ENCODE assay signal across 12 mouse cellular contexts in genomic region chr11:44976254-44976802, GRCm38 (mm10).
DNase-seq lines count a peak whose midpoint lies in the region; ATAC-seq and TF ChIP-seq lines count a peak whose summit lies in the region.
"Had no signal": no experiment of that assay in that cellular context is flagged by ENCODE, and none has a peak within 500 bp of the region (broad histone marks: within the 10 kb centered on the region; RNA-seq: fewer than 3 reads in every experiment).

No protein-coding gene starts in this region.

- H3K27ac ChIP-seq in forebrain, postnatal 0 days (ENCODE audit: low read depth, low read length), result no peak overlapping the region
- H3K27ac ChIP-seq in forebrain, embryonic 10.5 days, result no peak overlapping the region
- H3K27ac ChIP-seq in stomach, embryonic 14.5 days (ENCODE audit: low read length), result peak overlapping the region; percentile 66; the same call in 1 of the 2 replicates
- no peak overlapping the region for H3K27ac ChIP-seq in stomach, postnatal 0 days (replicated peaks)
- peak overlapping the region; percentile 58; the same call in 1 of the 2 replicates for H3K27ac ChIP-seq in limb, embryonic 10.5 days
- H3K27ac ChIP-seq in stomach, embryonic 16.5 days (ENCODE audit: low read length), result peak overlapping the region; percentile 40; the same call in 1 of the 2 replicates

- ATAC-seq in forebrain, postnatal 0 days, result peak; percentile 53
- ATAC-seq in stomach, embryonic 14.5 days (ENCODE audit: insufficient number of reproducible peaks, insufficient read depth, low FRiP score, low read depth), result no peak
- no peak for ATAC-seq in stomach, postnatal 0 days (ENCODE audit: low FRiP score, low TSS enrichment)
- ATAC-seq in stomach, embryonic 16.5 days (ENCODE audit: insufficient read depth, low FRiP score), result 0 out of 2 replicates have a peak, but pooled peaks have one; percentile 37
- ATAC-seq: lung, postnatal 0 days had no signal

- no peak overlapping the region for H3K4me3 ChIP-seq in forebrain, postnatal 0 days (ENCODE audit: low read depth, low read length)
- no peak overlapping the region for H3K4me3 ChIP-seq in forebrain, embryonic 10.5 days
- no peak overlapping the region for H3K4me3 ChIP-seq in stomach, embryonic 14.5 days (ENCODE audit: low read depth, low read length)
- H3K4me3 ChIP-seq in stomach, postnatal 0 days (ENCODE audit: low read depth, low read length), result no peak overlapping the region
- H3K4me3 ChIP-seq in limb, embryonic 10.5 days, result no peak overlapping the region
- H3K4me3 ChIP-seq in stomach, embryonic 16.5 days (replicated peaks; ENCODE audit: low read length), result no peak overlapping the region

- no peaks in the 10 kb centered on the region for H3K9me3 ChIP-seq in forebrain, postnatal 0 days (ENCODE audit: low read length)
- no peaks in the 10 kb centered on the region for H3K9me3 ChIP-seq in forebrain, embryonic 10.5 days
- H3K9me3 ChIP-seq in stomach, embryonic 14.5 days (ENCODE audit: control insufficient read depth, low read depth, low read length), result no peaks in the 10 kb centered on the region
- no peaks in the 10 kb centered on the region for H3K9me3 ChIP-seq in stomach, postnatal 0 days (ENCODE audit: control insufficient read depth, low read length)
- no peaks in the 10 kb centered on the region for H3K9me3 ChIP-seq in limb, embryonic 10.5 days (replicated peaks)
- H3K9me3 ChIP-seq in stomach, embryonic 16.5 days (replicated peaks; ENCODE audit: control insufficient read depth, low read length), result no peaks in the 10 kb centered on the region

- no peak overlapping the region for H3K9ac ChIP-seq in forebrain, postnatal 0 days
- H3K9ac ChIP-seq in stomach, embryonic 14.5 days (replicated peaks; ENCODE audit: low read depth, low read length), result no peak overlapping the region
- H3K9ac ChIP-seq in stomach, postnatal 0 days (ENCODE audit: low read length), result no peak overlapping the region
- no peak overlapping the region for H3K9ac ChIP-seq in stomach, embryonic 16.5 days (ENCODE audit: low read length)

- H3K27me3 ChIP-seq in forebrain, postnatal 0 days (ENCODE audit: insufficient read depth, low read length), result peaks cover 4% of the 10 kb centered on the region; the same call in 1 of the 2 replicates
- no peaks in the 10 kb centered on the region; the same call in 1 of the 2 replicates for H3K27me3 ChIP-seq in forebrain, embryonic 10.5 days (ENCODE audit: poor library complexity, severe bottlenecking)
- H3K27me3 ChIP-seq in stomach, embryonic 14.5 days (ENCODE audit: control insufficient read depth, insufficient read depth, low read length), result no peaks in the 10 kb centered on the region
- no peaks in the 10 kb centered on the region for H3K27me3 ChIP-seq in stomach, postnatal 0 days (ENCODE audit: control insufficient read depth, insufficient read depth, low read length)
- H3K27me3 ChIP-seq in limb, embryonic 10.5 days (ENCODE audit: low read depth, poor library complexity, severe bottlenecking), result no peaks in the 10 kb centered on the region
- no peaks in the 10 kb centered on the region for H3K27me3 ChIP-seq in stomach, embryonic 16.5 days (ENCODE audit: control insufficient read depth, insufficient read depth, low read length)

- 60% methylated on average over 5 of the region's 5 CpGs for WGBS in forebrain, postnatal 0 days
- 81% methylated on average over 5 of the region's 5 CpGs for WGBS in forebrain, embryonic 10.5 days
- WGBS in stomach, embryonic 14.5 days, result 76% methylated on average over 5 of the region's 5 CpGs
- 60% methylated on average over 5 of the region's 5 CpGs for WGBS in stomach, postnatal 0 days
- 72% methylated on average over 5 of the region's 5 CpGs for WGBS in limb, embryonic 10.5 days
- 67% methylated on average over 5 of the region's 5 CpGs for WGBS in stomach, embryonic 16.5 days

- no peak for TF ChIP-seq EP300 in stomach, postnatal 0 days (optimal IDR thresholded peaks at IDR 0.05)

- no peak for TF ChIP-seq CTCF in forebrain, postnatal 0 days (IDR thresholded peaks at IDR 0.05; ENCODE audit: low read depth)
- no peak for TF ChIP-seq CTCF in stomach, postnatal 0 days (IDR thresholded peaks at IDR 0.05; ENCODE audit: low read depth)

- H3K4me1 ChIP-seq in forebrain, postnatal 0 days (ENCODE audit: insufficient read depth), result peaks cover 16% of the 10 kb centered on the region; the same call in 1 of the 2 replicates
- H3K4me1 ChIP-seq in forebrain, embryonic 10.5 days, result peaks cover 18% of the 10 kb centered on the region
- peaks cover 14% of the 10 kb centered on the region; the same call in 1 of the 2 replicates for H3K4me1 ChIP-seq in stomach, embryonic 14.5 days (ENCODE audit: control insufficient read depth, insufficient read depth, low read length)
- no peaks in the 10 kb centered on the region for H3K4me1 ChIP-seq in stomach, postnatal 0 days (replicated peaks; ENCODE audit: control insufficient read depth, insufficient read depth)
- H3K4me1 ChIP-seq in limb, embryonic 10.5 days, result peaks cover 19% of the 10 kb centered on the region
- 0 out of 2 replicates have a peak, but pooled peaks cover 4% of the 10 kb centered on the region for H3K4me1 ChIP-seq in stomach, embryonic 16.5 days (ENCODE audit: control insufficient read depth, insufficient read depth, low read length)

- DNase-seq in forebrain, postnatal 0 days, result peak; percentile 39
- DNase-seq in forebrain, embryonic 10.5 days (ENCODE audit: extremely low spot score, low spot score), result no peak
- DNase-seq in stomach, postnatal 0 days (ENCODE audit: low spot score), result no peak
- no peak for DNase-seq in limb, embryonic 10.5 days (ENCODE audit: low spot score)
- DNase-seq in urinary bladder, adult 2 months (ENCODE audit: low spot score), result no peak
- no peak for DNase-seq in urinary bladder, adult 18-20 months (ENCODE audit: low spot score in 2 of 2)
- DNase-seq: kidney, postnatal 14 days; thymus, postnatal 25 days had no signal

- no peaks in the 10 kb centered on the region for H3K36me3 ChIP-seq in forebrain, postnatal 0 days (ENCODE audit: insufficient read depth)
- no peaks in the 10 kb centered on the region for H3K36me3 ChIP-seq in forebrain, embryonic 10.5 days (replicated peaks)
- no peaks in the 10 kb centered on the region for H3K36me3 ChIP-seq in stomach, embryonic 14.5 days (ENCODE audit: control insufficient read depth, insufficient read depth, low read length)
- no peaks in the 10 kb centered on the region for H3K36me3 ChIP-seq in stomach, postnatal 0 days (ENCODE audit: control insufficient read depth, insufficient read depth, low read length)
- no peaks in the 10 kb centered on the region for H3K36me3 ChIP-seq in limb, embryonic 10.5 days
- H3K36me3 ChIP-seq in stomach, embryonic 16.5 days (ENCODE audit: control insufficient read depth, insufficient read depth, low read length), result no peaks in the 10 kb centered on the region

- no peak overlapping the region for H3K4me2 ChIP-seq in forebrain, postnatal 0 days (ENCODE audit: low read depth)
- H3K4me2 ChIP-seq in stomach, embryonic 14.5 days (replicated peaks; ENCODE audit: low read depth, low read length), result no peak overlapping the region
- H3K4me2 ChIP-seq in stomach, postnatal 0 days (replicated peaks; ENCODE audit: low read depth), result no peak overlapping the region
- no peak overlapping the region for H3K4me2 ChIP-seq in stomach, embryonic 16.5 days (ENCODE audit: low read depth, low read length)
- H3K4me2 ChIP-seq: heart, embryonic 11.5 days had no signal

Comparison
In these comparisons a context has a peak if more than half of its experiments do, and no peak if none do; other contexts are left out.
1. ATAC-seq: peak in forebrain, postnatal 0 days (single experiment) and stomach, embryonic 16.5 days (single experiment); none in stomach, embryonic 14.5 days (single experiment) and stomach, postnatal 0 days (single experiment).
2. H3K27ac ChIP-seq: peak in stomach, embryonic 14.5 days (single experiment), limb, embryonic 10.5 days (single experiment) and stomach, embryonic 16.5 days (single experiment); none in forebrain, postnatal 0 days (single experiment), forebrain, embryonic 10.5 days (single experiment) and stomach, postnatal 0 days (single experiment).